Mouse (Mus musculus) urinary bladder, postnatal 4 days (tissue): ENCODE measurements around the gene Irf3.

Source experiments
- DNase-seq, 2 experiments: peaks; one replicate each; pipeline ENCODE4 v3.0.0; 2021 to 2022; ENCODE audit warnings: low spot score in 2 of 2

The Irf3 gene

DNA sequence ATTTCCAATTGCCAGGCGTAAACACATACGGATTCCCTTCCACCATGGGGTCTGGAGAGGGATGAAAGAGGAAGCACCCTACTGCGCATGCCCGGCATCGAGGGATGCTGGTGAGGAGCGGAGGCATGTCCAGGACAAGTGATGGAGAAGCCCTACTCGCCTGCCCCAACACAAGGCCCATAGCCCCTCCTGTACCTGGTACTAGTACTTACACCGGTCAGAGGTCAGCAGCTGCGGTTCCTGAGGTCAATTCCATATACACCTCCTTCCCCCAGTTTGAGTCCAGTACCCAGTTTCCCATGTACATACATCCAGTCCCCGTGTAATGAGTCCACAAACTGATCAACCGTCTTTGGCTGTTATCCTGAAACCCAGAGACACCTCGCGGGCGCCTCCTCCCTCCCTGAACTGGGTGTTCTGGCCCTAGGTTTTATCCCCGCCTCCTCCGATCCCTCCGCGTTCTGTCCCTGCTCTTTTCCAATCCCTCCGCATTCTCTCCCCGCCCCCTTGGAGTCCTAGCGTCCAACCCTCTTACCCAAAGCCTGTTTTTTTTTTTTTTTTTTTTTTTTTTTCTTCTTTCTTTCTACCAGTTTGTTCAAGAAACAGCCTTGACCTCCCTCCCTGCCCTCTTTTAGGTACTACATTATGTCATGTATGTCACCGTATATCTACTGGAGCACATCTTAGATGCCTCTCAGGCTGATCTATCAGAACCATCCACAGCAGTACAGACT, 22.9 kb upstream of the Irf3 start, which contains the start of gene Cpt1c:
Gene Cpt1c (minus strand): TSS at position 469 of the 734 bp plus-strand sequence.
- peak; percentile 82 to 89 for DNase-seq

GRCm38 (mm10) chr7:44975117-44975419, 22.4 kb upstream of the Irf3 start:
- DNase-seq = no peak

DNA sequence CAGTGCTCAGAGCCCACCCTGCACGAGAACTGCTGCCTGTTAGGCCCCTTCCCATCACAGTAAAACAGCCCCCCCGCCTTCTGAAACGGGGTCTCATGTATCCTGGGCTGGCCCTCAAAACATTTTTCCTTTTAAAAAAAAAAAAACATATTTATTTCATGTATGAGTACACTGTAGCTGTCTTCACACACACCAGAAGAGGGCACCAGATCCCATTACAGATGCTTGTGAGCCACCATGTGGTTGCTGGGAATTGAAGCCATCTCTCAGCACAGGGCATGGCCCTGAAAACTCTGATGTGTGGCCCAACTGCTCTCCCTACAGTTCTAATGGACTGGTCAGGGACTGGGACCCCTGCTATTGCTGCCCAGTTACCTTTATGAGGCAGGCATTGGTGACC, 19.1 kb upstream of the Irf3 start:
- DNase-seq = no peak

DNA sequence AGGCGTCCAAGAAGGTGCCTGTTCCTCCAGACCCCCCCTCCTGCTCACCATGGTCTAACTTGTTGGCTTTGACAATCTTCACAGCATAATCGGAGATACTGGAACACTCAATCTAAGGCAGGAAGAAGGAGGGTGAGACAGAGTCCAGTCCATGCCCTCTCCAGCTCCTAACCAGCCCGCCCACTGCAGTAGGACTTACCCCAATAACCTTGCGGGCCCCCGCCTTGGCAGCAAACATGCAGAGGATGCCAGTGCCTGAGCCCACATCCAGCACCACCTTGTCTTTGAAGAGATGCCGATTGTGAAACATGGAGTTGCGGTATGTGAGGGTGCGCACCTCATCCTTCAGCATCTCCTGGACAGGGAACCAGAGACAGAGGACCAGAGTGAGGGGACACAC, 15.9 kb upstream of the Irf3 start:
- DNase-seq = no peak

GRCm38 (mm10) chr7:44983085-44983484, 14.4 kb upstream of the Irf3 start:
- peak; percentile 68 to 92 for DNase-seq

DNA sequence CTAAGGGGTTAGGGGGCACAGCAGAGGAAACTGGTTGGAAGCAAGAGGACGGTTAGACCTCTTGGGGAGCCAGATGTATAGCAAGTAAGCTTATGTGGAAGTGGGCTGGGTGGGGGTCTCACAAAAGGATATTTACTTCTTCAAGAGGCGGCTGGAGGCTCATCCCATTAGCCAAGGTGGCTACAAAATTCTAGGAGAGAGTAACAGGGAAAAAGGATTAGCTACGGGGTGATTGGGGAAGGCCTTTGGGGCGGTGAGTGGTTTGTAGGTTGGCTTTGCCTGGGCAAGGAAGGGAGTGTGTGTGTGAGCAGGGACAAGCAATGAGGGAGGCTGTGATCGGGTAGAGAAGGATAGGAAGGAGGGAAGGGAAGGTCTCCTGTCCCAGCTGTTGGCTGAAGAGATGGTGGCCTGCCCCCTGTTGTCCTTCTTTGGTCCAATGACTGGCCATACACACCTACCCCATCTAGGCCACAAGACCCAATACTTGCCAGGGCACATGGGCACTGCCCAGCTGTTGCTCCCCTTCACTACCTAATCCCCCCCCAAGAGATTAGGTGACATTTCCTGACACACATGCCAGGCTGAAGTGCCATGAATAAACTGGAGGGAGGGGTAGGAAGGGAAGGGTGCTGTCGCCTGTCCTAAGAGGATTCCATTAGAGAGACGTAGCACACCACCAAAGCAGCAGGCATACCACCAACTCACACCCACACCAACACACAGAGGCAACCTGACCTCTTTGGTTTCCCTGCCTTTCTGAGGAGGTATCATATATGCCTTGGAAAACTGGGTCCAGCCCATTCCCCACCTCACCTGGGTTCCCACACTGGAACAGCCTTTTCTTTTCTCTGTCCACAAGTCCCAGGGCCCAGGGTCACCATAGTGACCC, 13.3 kb upstream of the Irf3 start:
- no peak for DNase-seq

DNA sequence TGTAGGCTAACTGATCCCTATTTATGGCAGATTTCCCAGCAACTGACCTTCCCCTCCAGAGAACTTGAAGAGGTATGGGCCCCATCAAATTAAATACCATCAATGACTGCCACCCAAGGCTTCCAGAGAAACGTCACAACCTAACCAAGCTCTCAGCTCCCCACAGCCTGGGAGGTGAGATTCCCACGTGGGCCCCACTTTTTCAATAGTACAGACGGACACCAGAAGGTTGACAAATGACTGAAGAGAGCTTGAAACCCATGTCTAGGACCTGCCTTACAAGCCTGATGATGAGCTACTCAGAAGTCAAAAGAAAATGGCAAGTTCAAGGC, 12.6 kb upstream of the Irf3 start:
- DNase-seq = no peak

DNA sequence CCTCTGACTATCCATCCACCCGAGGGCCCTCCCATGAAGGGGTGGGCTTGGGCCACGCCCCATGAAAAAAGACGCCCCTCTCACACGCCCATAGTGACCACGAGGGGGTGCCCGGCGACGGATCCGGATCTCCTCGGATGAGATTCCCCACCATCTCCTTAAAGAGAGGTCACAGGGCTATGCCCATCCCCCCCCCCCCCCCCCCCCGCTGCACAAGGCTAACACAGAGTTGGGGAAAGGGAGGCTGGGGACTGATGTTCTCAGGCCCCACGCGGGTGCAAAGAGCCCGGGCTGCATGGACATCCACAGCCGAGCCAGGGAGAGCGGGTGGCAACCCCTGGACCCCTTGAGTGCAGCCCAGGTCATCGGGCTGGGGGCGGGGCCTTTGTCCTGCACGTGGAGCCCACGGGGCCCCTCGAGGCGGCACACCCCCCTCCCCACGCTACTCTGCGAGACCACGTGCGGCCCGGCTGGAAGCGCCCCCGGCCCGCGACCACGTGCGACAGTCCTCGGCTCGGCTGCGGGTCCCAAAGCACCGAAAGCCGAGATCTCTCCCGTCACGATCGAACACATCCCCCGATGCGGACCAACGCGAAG, 11.8 kb upstream of the Irf3 start:
- peak; percentile 78 to 81 for DNase-seq

- peak; percentile 96 to 99 for DNase-seq
Measured at GRCm38 (mm10) chr7:44986192-44986878, 11.1 kb upstream of the Irf3 start, which contains the start of gene Prmt1. Gene Prmt1, minus strand, starts transcription at chr7:44986568.

GRCm38 (mm10) chr7:44986879-44987718, 10.3 kb upstream of the Irf3 start:
- DNase-seq = no peak

GRCm38 (mm10) chr7:44996672-44997071, 776 bp upstream of the Irf3 start:
- DNase-seq = no peak

DNA sequence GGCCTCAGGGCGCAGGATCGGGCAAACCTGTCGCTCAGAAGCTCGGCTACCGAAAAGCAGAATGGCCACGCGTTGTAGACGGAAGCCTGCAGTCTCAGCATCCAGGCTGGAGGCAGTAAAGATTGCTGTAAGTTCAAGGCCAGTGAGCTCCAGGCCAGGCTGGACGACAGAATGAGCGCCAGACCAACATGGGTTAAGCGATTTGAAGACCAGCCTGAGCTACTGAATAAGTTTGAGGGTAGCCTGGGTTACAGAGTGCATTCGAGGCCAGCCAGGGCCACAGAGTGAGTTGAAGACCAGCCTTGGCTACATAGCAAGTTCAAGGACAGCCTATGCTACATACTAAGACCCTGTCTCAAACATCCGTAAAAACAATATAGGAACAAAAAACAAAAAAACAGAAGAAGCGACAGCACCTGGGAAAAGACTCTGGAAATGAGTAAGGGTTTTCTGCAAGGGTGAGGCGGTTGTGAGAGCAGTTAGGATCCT, 536 bp downstream of the Irf3 start:
- no peak for DNase-seq

DNA sequence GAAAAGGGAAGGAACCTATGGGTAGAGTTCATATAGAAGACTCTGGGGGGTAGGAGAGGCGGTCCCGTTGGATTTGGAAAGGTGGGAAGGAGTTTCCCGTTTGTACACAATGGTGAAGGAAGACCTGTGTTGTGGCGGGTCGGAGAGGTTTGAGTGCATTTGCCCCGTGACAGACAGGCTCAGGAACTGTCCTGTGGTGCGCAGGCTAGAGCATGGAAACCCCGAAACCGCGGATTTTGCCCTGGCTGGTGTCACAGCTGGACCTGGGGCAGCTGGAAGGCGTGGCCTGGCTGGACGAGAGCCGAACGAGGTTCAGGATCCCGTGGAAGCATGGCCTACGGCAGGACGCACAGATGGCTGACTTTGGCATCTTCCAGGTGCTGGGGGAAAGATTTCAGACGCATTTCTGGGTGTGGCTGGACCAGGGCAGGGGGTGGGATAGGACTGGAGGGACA, 1.1 kb downstream of the Irf3 start, which contains the start of gene Bcl2l12:
Gene Bcl2l12 (minus strand): TSS at position 212 of the 455 bp plus-strand sequence.
- no peak for DNase-seq

- no peak for DNase-seq
Measured at GRCm38 (mm10) chr7:44999753-45000152, 2.3 kb downstream of the Irf3 start.

DNA sequence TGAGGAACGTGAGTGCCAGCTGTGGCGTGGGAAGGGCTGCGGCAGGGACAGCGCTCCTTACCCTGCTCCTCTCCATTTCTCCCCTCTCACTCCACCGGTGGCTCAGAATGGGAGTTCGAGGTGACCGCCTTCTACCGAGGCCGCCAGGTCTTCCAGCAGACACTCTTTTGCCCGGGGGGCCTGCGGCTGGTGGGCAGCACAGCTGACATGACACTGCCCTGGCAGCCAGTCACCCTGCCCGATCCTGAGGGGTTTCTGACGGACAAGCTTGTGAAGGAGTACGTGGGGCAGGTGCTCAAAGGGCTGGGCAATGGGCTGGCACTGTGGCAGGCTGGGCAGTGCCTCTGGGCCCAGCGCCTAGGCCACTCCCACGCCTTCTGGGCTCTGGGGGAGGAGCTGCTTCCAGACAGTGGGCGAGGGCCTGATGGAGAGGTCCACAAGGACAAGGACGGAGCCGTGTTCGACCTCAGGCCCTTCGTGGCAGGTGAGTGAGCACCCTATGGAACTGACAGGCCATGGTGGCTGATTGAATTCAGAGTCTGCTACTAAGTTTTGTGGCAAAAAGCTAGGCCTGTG, 3.2 kb downstream of the Irf3 start:
- no peak for DNase-seq

DNA sequence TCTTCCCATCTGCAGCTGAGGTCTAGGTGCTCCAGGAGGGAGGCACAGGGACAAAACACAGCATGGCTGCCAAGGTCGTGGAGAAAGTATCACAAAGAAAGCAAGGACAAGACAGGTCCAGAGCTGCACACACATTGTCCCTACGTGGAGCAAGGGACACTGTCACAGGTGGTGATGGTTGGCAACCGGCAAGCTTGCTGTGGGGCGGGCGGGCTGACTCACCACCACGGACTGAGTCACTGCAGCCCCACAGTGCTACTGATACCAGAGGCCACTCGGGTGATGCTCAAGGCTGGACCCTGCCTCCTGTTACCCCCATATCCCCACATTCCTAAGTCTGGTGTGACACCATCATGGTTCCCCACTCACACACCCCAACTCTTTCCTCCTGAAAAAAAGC, 5.0 kb downstream of the Irf3 start:
- no peak for DNase-seq

- no peak for DNase-seq
Measured at GRCm38 (mm10) chr7:45004546-45004945, 7.1 kb downstream of the Irf3 start.

GRCm38 (mm10) chr7:45005321-45005992, 8.0 kb downstream of the Irf3 start:
- no peak for DNase-seq

GRCm38 (mm10) chr7:45006503-45006902, 9.1 kb downstream of the Irf3 start:
- no peak for DNase-seq

DNA sequence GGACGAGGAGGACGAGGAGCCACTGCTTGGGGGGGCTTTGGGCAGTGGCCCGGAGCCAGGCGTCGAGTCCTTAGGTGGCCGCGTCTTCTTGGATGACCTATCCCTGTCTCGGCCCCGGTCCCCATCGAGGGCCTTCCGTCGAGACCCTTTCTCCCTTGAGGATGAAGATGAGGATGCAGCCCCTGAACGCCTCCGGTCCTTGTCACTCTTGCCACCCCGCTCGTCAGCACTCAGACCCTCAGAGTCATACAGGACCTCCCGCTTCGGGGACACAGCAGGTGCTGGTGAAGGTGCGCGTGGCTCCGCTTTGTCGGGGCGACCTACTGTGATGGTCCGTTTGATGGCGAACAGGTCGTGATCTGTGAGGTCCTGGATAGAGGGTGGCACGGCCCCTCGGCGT, 9.7 kb downstream of the Irf3 start:
- no peak for DNase-seq
